8 mouse cellular contexts compared by ENCODE assay signal in the genomic region with DNA sequence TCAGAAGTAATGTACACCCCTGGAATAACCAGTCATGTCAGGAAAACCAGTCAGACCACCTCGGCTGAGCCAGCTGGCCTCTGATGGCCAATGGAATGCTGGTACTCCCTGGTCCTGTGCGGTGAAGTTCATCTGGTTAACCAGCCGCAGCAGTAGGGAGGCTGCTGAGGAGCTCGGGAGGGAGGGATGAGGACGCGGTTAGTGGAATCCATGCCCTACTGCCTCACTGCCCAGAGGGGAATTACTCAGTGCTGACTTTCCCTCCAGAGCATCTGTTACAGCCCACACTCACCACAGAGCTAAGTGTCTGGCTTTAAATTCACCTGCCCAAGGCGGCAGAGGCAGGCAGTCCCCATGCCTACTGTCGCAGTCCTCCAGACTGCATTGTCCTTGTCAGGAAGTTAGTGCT. TPM values are rescaled to one million over a fixed set of nuclear protein-coding genes. Genes with fewer than 3 reads are reported as not detected.
A peak's percentile ranks its signal among the peaks of the same experiment; 100 is the strongest.
DNase-seq lines count a peak whose midpoint lies in the region; TF ChIP-seq lines count a peak whose summit lies in the region.

No protein-coding gene starts in this region.

- peak; percentile 34; the same call in 1 of the 2 replicates for TF ChIP-seq CTCF in layer of hippocampus, adult 2 months (conservative IDR thresholded peaks at IDR 0.05)

- DNase-seq in layer of hippocampus, adult 2 months (ENCODE audit: low spot score in 2 of 2): no peak
- no peak for DNase-seq in layer of hippocampus, adult 18-20 months (ENCODE audit: low spot score in 2 of 2)
- DNase-seq in embryo, embryonic 9.5 days (ENCODE audit: extremely low spot score): peak; percentile 53
- peak; percentile 51 for DNase-seq in kidney, adult 11 months
- DNase-seq in lung, postnatal 4 days: peak; percentile 41 to 63
- peak; percentile 37 for DNase-seq in thymus, postnatal 4 days
- DNase-seq in right cerebral cortex, postnatal 10 days (ENCODE audit: low spot score in 2 of 2): no peak
- no peak for DNase-seq in adrenal gland, adult 8-10 months

- peak overlapping the region; percentile 43; the same call in 1 of the 2 replicates for H3K27ac ChIP-seq in layer of hippocampus, adult 2 months

- H3K4me3 ChIP-seq in layer of hippocampus, adult 2 months: no peak overlapping the region

RNA-seq across cellular contexts. Expression of gene Dip2b, which starts 51.2 kb away (rescaled TPM):
- 10 to 100 TPM; 47.7 to 51.3 TPM for total RNA-seq in layer of hippocampus, adult 2 months (2021)
- 10 to 100 TPM; 50.5 to 50.8 TPM for total RNA-seq in layer of hippocampus, adult 18-20 months (2021)
- total RNA-seq in adrenal gland, adult 8-10 months (2022): 10 to 100 TPM; 16.5 to 22.5 (median 20.2) TPM

Comparison
In these comparisons a context has a peak if more than half of its experiments do, and no peak if none do; other contexts are left out.
1. DNase-seq: peak in embryo, embryonic 9.5 days (single experiment), kidney, adult 11 months (single experiment), lung, postnatal 4 days (2 of 2) and thymus, postnatal 4 days (single experiment); none in layer of hippocampus, adult 2 months (0 of 2), layer of hippocampus, adult 18-20 months (0 of 2), right cerebral cortex, postnatal 10 days (0 of 2) and adrenal gland, adult 8-10 months (single experiment).